Mouse (Mus musculus): ENCODE results near the gene Esrp2.

DNA sequence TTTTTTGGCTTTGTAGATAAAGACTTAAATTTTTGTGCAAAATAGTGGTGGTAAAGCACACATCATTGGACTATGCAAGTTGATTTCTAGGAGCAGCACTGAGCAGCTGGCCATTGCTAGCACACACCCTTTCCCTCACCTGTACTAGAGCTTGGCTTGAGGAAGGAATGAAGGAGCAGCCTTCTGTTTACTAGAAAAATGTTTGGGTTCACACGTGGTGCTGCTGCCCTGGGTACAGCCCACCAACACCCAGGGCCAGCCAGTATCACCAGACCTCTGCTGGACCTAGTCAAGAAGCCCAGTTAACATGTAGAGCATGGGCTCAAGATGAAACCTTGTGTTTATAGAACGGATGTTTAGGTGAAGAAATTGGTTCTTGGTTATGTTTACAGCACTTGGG, 6.8 kb downstream of the Esrp2 start:
- TF ChIP-seq CTCF (IDR thresholded peaks at IDR 0.05; ENCODE audit: extremely low read depth, insufficient read depth, insufficient read length, insufficient replicate concordance) (no peak), POLR2A (IDR thresholded peaks at IDR 0.05; ENCODE audit: low read depth, low read length) (no peak)
